Mouse (Mus musculus) brain, embryonic 14.5 days (tissue): ENCODE measurements around the gene Elf1. TPM values are rescaled to one million over a fixed set of nuclear protein-coding genes. Genes with fewer than 3 reads are reported as not detected.
A peak's percentile ranks its signal among the peaks of the same experiment; 100 is the strongest.

Source experiments
- DNase-seq: peaks from one replicate; pipeline ENCODE4 v3.0.0-alpha.2; 2011; ENCODE audit warnings: low read depth
- CTCF ChIP-seq: fragments of 200-500 bp; IDR thresholded peaks from 2 replicates; pipeline ENCODE4 v1.5.1; 2012; ENCODE audit warnings: inconsistent platforms, mild to moderate bottlenecking, moderate library complexity, borderline replicate concordance; ENCODE audit not compliant: insufficient read depth, insufficient read length; ENCODE audit errors: extremely low read depth
- POLR2A ChIP-seq: fragments of 200-500 bp; IDR thresholded peaks from 2 replicates; pipeline ENCODE4 v1.6.1; 2012; ENCODE audit warnings: mild to moderate bottlenecking, inconsistent platforms, borderline replicate concordance; ENCODE audit not compliant: poor library complexity, insufficient read depth, insufficient read length, severe bottlenecking; ENCODE audit errors: extremely low read depth
- polyA plus RNA-seq: library from polyadenylated mRNA; depleted of rRNA; stranded (reverse); fragments of >200 nt; gene quantifications from 2 replicates; pipeline ENCODE4 v1.2.3, GENCODE M21; 2012

Gene Elf1
- polyA plus RNA-seq, 1 experiment = 6.1 TPM

DNA sequence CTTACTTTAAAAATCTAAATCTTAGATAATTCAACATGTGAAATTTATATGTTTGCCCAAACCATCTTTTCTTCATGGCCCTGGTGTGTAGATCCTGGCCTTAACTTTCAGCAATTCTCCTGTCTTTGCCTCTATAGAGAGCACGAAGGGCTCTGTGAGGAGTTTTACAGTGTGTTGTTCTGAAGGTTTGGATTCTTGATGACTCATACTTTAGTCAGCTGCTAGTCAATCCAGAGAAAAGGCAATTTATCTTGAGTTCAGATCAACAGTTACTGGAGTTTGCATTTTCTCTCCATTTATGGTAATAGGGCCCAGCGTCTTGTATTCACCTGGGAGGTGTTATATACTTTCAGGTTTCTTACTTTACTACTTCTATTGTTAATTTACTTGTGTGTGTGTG lies 70.9 kb downstream of the Elf1 start:
- TF ChIP-seq POLR2A = no peak
- TF ChIP-seq CTCF = no peak
- no peak for DNase-seq

DNA sequence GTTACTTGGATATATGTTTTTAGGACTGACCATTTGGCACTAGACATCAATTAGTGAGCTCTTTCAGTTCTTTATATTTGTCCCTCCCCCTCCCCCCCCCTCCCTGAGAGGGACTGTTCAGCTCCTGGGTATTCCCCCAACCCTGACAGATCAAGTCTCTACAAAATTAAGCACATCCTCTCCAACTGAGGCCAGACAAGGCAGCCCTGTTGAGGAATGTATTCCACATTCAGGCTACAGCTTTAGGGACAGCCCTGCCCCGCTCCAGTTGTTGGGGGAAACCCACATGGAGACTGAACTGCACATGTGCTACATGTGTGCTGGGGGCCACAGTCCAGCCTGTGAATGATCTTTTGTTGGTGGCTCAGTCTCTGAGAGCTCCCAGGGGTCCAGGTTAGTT lies 71.9 kb downstream of the Elf1 start:
- no peak for TF ChIP-seq POLR2A
- no peak for TF ChIP-seq CTCF
- DNase-seq = no peak

DNA sequence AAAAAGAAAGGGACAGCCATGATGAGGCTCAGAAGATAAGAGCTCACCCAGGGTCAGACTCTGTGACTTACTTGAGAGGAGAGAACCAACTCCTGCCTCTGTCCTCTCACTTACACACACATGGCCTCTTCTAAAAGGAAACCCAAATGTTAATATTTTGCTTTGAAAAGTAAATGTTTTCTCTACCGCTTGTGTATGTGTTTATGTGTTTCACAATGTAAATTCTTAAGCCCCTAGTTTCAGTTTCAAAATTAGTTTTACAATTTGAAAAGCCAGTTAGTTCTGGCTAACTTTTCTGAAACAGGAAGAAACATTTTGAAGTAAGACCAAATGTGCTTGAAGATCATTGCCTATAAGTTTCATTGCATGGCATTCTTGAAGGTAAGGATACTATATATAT lies 76.8 kb downstream of the Elf1 start:
- DNase-seq = no peak
- TF ChIP-seq POLR2A (no peak), CTCF (no peak)

- DNase-seq = peak; percentile 43
- TF ChIP-seq CTCF = peak; percentile 63; the same call in 1 of the 2 replicates
- TF ChIP-seq POLR2A = no peak
Measured at GRCm38 (mm10) chr14:79562745-79563144, 81.8 kb downstream of the Elf1 start.

DNA sequence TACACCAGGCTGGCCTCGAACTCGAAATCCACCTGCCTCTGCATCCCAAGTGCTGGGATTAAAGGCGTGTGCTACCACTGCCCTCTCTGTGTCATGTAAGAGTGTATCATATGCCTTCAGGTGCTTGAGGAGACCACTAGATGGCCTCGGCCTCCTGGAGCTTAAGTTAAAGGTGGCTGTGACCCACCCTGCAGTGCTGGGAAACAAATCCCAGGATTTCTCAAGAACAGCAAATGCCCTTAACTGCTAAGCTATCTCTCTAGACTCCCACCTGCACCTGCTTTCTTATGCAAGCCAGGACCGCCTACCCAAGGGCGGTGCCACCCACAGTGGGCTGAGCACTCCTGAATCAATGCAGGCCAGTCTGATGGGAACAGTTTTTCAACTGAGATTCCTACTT lies 83.8 kb downstream of the Elf1 start:
- no peak for TF ChIP-seq POLR2A
- peak; percentile 18; the same call in 1 of the 2 replicates for TF ChIP-seq CTCF
- DNase-seq = peak; percentile 13

- DNase-seq = no peak
Measured at GRCm38 (mm10) chr14:79573482-79574191, 92.6 kb downstream of the Elf1 start.

GRCm38 (mm10) chr14:79574361-79574760 lies 93.4 kb downstream of the Elf1 start:
- no peak for DNase-seq
- TF ChIP-seq POLR2A (no peak), CTCF (no peak)

More at GRCm38 (mm10) chr14:79573482-79574191, 92.6 kb downstream of the Elf1 start:
- TF ChIP-seq POLR2A = no peak
- TF ChIP-seq CTCF = no peak

GRCm38 (mm10) chr14:79583526-79584245 lies 102.7 kb downstream of the Elf1 start:
- DNase-seq = no peak

GRCm38 (mm10) chr14:79586499-79587138 lies 105.6 kb downstream of the Elf1 start:
- DNase-seq = no peak
- TF ChIP-seq POLR2A (no peak), CTCF (no peak)

More at GRCm38 (mm10) chr14:79583526-79584245, 102.7 kb downstream of the Elf1 start:
- TF ChIP-seq CTCF (no peak), POLR2A (no peak)

GRCm38 (mm10) chr14:79587139-79587851 lies 106.3 kb downstream of the Elf1 start, which contains the start of gene Sugt1:
Gene Sugt1, plus strand, starts transcription at chr14:79587691.
- TF ChIP-seq POLR2A = peak; percentile 52; the same call in 1 of the 2 replicates
- TF ChIP-seq CTCF = no peak
- peak; percentile 99 for DNase-seq

DNA sequence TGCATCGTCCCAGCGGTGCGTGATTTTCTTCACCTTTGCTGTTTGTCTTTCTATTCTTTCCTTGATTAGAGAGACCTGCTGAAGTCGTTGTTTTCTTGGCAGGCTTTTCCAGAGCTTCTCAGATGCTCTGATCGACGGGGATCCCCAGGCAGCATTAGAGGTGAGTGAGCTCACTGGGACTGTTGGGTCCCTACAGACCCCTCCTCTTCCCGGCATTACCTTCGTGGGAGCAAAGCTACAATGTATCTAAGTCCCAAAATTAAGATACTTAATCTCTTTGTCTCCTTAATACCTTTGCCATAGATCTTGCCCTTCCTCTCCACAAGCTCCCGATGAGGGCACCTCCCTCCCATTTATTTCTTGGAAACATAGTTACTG lies 106.8 kb downstream of the Elf1 start:
- TF ChIP-seq CTCF = no peak
- no peak for TF ChIP-seq POLR2A
- DNase-seq = no peak

- no peak for TF ChIP-seq CTCF
- TF ChIP-seq POLR2A = no peak
- peak; percentile 9 for DNase-seq
Measured at GRCm38 (mm10) chr14:79588534-79588951, 107.5 kb downstream of the Elf1 start.
